Mouse (Mus musculus) erythroid progenitor cell, adult 5-6 weeks (primary cell): Measurements from ENCODE around the gene Mettl26. TPM values are rescaled to one million over a fixed set of nuclear protein-coding genes. Genes with fewer than 3 reads are reported as not detected.

Experiments used
- ATAC-seq: replicated peaks from 2 replicates; pipeline ENCODE4 v1.8.0; 2016; ENCODE audit warnings: moderate number of reproducible peaks, mild to moderate bottlenecking, moderate TSS enrichment, inconsistent platforms; ENCODE audit not compliant: poor library complexity, low FRiP score, severe bottlenecking
- total RNA-seq, 2 experiments: library from RNA; stranded (forward) in 1 of 2; stranded (reverse) in 1 of 2; fragments of 150-400 nt in 1 of 2; fragments of 186-747, 209-891 nt in 1 of 2; gene quantifications; 2 replicates each; pipeline versions ENCODE4 v1.2.3 to v1.2.4; 2015 to 2017; ENCODE audit warnings: low replicate concordance in 2 of 2

Mettl26 gene
- 10.1 and 17.3 TPM in 2 replicates for total RNA-seq (2015; ENCODE audit: low replicate concordance)
- 7.1 and 7.7 TPM in 2 replicates for total RNA-seq (2017; ENCODE audit: low replicate concordance)

DNA sequence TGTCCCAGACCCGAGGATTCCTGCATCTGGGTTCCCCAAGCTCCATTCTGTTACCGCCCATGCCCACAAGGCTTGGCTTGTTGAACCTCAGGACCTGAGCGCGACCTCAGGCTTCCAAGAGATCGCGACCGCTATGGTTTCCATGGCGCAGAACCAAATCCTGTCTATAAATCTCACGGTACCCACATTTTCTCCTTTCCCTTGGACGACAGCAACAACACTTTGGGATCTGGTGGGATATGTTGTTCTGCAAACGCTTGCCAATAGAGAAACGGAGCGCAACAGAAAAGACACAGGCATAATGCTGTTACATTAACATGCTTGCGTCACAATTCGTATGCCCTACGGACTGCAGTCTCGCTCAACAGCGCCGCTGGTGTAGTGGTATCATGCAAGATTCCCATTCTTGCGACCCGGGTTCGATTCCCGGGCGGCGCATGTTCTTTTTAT lies at the start of gene Mettl26:
Gene Mettl26, plus strand, starts transcription at position 354 of the 450 bp plus-strand sequence.
- ATAC-seq = peak; percentile 78

DNA sequence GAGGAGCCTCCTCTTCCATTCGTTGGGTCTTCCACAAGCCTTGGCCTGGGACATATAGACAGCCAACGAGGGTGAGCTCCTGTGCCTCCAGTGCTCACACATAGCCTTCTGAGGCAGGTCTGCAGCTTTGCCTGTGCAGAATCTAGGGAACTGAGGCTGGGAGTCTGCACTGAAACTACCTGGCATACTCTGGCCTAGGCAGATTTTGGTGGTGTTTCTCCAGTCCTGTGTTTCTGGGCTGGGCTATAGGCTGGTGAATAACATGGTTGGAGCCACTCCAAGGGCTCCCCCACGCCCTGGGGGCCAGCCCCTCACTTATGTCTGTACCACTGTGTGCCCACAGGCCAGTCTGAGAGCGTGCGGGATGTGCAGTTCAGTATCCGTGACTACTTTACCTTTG lies 49.6 kb upstream of the Mettl26 start:
- ATAC-seq = no peak

DNA sequence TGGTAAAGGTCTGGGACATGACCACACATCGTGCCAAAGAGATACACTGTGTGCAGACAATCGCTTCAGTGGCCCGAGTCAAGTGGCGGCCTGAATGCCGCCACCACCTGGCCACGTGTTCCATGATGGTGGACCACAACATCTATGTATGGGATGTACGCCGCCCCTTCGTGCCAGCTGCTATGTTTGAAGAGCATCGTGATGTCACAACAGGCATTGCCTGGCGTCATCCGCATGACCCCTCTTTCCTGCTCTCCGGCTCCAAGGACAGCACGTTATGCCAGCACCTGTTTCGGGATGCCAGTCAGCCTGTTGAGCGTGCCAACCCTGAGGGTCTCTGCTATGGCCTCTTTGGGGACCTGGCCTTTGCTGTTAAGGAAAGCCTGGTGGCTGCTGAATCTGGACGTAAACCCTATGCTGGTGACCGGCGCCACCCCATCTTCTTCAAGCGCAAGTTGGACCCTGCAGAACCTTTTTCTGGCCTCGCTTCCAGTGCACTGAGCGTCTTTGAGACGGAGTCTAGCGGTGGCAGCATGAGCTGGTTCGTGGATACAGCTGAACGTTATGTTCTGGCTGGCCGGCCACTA lies 48.8 kb upstream of the Mettl26 start:
- no peak for ATAC-seq

DNA sequence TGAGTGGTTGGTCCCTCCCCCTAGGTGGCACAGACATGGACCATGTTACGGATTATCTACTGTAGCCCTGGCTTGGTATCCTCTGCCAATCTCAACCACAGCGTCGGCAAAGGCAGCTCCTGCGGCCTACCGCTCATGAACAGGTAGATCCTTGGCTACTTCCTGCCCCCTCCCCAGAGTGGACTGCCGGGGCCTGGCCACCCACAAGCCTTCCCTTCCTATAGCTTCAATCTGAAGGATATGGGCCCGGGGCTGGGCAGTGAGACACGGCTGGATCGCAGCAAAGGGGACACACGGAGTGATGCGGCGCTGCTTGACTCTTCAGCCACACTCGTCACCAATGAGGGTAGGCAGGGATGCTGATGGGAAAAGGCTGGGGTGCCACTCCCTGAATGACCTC lies 47.9 kb upstream of the Mettl26 start:
- no peak for ATAC-seq

DNA sequence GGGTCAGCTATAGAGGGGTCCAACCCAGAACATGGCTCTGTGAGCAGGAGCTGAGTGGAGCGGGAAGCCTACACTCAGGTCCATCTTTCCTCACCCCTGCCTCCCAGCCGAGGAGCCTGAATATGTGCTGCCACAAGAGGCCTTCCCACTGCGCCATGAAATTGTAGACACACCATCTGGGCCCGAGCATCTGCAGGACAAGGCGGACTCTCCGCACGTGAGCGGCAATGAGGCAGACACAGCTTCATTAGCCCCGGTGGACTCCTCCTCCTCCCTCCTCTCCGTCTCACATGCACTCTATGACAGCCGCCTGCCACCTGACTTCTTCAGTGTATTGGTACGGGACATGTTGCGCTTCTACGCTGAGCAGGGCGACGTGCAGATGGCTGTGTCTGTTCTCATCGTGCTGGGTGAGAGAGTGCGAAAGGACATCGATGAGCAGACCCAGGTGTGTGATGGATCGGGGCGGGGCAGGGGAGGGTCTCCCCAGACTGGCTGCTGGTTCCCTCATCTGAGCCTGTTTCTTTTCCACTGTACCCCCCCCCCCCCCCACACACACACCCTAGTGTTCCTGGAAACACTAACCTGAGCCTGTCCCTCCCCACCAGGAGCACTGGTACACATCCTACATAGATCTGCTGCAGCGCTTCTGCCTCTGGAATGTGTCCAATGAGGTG lies 47.2 kb upstream of the Mettl26 start:
- ATAC-seq = no peak

DNA sequence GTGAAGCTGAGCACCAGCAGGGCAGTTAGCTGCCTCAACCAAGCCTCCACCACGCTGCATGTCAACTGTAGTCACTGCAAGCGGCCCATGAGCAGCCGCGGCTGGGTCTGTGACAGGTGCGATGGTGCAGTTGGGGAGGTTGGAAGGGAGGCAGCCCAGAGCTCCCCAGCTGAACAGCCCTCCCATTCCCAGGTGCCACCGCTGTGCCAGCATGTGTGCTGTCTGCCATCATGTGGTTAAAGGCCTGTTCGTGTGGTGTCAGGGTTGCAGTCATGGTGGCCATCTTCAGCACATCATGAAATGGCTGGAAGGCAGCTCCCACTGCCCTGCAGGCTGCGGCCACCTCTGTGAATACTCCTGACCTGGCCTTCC lies 46.7 kb upstream of the Mettl26 start:
- no peak for ATAC-seq

DNA sequence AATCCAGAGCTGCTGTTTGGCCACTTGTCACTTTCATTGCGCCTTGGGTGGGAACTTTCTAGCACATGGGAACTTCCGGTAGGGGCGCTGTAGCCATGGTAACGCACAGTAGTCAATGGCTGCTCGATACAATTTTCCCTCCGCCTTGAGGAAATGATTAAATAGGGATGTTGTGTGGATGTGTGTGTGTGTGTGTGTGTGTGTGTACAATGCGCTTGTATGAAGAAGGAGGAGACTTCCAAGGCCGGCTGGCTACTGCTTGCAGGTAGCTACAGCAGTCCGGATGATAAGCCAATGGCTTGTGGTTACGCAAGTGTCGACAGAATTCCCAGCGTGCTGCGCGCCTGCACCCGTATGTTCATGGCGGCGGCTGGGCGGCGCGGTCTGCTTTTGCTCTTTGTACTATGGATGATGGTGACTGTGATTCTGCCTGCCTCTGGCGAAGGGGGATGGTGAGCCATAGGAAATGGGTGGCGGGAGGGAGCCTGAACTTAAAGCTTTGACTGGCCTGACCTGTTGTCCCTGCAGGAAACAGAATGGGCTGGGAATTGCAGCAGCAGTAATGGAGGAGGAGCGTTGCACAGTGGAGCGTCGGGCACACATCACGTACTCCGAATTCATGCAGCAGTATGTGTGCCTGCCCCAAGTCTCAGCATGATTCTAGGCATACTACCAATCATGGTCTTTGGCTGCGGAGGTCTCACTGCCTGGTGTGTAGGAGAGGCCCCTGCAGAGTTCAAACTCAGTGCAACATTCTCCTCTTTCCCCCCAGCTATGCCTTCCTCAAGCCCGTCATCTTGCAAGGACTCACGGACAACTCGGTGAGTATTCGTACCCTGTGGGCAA lies 45.9 kb upstream of the Mettl26 start, which contains the start of gene Jmjd8:
Gene Jmjd8, plus strand, starts transcription at position 156 of the 846 bp plus-strand sequence.
- peak; percentile 62 for ATAC-seq

DNA sequence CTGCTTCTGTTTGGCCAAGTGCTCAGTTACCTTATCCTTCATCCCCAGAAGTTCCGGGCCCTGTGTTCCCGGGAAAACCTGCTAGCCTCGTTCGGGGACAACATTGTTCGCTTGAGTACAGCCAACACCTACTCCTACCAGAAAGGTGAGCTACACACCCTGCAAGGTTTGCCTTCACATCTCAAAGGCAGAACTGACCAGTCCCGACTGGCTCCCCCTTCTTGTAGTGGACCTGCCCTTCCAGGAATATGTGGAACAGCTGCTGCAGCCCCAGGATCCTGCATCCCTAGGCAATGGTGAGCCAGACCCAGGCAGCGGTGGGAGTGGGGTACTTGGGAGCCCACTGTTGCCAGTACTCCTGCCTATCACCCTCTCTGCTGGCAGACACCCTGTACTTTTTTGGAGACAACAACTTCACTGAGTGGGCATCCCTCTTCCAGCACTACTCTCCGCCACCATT lies 45.3 kb upstream of the Mettl26 start:
- ATAC-seq = no peak

DNA sequence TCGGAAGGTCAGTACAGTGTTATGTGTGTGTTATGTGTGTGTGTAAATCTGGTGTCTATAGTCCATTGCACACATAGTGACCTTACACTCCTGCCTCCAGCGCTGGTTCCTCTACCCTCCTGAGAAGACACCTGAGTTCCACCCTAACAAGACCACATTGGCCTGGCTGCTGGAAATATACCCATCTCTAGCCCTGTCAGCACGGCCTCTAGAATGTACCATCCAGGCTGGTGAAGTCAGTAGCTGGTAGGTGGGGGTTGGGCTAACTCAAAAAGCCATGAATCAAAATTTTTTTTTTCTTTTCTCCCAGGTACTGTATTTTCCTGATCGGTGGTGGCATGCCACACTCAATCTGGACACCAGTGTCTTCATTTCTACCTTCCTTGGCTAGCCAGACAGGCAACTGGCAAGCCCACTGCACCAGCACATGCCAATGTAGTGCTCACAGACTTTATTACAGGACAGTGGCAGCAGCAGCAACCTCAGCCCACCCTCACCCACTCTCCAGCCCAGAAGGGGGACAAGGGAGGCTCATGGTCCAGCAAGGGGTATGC lies 44.6 kb upstream of the Mettl26 start:
- ATAC-seq = no peak

DNA sequence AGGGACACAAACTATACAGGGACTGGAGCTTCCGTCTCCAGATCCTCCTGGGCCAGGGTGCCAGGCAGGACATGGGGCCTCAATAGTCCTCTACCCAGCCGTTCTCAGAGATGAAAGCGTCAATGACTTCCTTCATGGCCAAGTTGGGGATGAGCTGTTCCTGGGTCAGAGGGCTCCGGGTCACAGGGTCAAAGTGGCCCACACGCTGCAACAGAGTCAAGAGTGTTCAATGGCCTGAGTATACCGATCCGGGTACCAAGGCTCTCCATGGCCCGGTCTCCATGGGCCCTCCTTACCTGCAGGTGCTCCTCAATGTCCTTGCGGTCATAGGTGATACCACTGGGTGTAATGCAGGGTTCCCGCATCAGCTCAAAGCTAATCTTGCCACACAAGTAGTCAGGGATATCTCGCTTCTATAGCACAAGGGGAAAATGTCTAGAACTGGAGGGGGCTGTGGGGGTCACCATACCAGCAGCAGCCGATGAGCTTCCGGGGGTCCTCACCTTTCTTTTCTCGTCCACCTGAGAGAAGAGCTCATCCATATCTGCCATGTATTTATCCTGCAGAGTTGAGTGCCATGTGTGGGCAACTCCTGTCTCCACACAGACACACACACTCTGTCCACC lies 44.0 kb upstream of the Mettl26 start:
- no peak for ATAC-seq

DNA sequence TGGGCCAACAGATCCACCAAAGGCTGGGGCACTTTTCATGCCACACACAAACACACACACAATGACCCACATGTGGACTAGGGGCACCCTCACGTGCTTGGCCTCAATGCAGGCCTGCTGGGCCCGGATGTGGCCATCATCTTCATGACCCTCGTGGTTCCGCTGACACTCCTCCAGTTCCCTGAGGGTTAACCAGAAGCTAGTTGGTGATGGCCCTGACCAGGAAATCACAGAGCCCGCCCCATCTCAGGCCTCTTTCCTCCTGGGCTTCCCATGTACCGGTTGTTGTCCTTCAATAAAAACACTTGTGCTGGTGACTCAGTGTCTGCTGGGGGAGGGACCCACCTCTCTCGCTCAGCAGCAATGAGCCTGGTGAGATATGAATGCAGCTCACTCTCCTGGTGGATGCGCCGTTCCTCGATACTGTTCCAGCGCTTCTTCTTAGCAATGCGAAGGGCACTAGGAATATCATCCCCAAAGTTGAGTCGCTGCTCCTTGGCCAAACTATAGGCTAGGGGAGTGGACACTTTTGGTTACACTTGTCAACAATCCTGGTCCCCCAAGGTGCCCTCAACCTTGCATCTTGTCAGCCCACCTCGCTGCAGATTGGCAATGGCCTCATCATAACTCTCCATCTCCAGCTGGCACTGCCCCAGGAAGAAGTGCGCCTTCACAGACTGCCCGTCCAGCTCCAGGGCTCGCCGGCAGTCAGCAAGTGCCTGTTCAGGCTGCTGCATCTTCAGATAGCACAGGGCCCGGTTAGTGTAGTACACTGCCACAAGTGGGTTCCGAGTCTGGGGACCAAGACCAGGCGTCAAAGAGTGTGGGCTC lies 43.2 kb upstream of the Mettl26 start:
- no peak for ATAC-seq

DNA sequence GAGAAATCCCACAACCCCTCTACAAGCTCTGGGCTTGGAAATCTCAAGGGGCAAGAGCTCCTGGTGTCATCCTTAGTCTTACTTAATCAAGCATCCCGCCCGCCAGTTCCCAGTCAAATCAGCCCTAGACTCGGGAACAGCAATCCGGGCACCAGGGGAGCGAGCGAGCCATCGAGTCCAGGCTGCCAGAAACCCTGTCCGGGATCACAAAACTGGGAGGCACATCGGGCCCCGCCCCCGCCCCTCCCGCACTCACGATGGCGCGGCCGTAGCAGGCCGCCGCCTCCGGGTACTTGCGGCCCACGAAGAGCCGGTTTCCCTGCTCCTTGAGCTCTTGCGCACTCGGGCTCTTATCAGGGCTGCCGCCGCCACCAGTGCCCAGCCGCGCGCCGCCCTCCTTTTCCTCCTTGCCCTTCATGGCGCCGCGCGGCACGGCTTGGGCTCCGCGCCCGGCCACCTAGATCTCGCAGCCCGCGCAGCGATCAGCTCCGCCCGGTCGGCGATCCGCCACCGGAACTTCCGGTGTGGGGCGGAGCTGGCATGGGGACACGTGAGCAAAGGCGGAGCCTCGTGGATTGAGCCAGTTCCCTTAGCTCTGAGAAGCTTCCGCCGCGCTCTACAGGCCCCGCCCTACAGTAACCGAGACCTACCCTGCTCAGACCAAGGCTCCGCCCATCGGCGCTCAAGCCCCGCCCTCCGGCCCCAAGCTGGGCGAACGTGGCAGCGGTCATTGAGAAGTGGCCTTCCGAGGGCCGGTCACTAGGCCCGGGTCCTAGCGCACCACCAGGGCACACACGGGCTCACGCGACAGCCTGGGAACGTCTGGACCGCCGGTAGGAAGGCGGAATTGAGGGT lies 42.2 kb upstream of the Mettl26 start:
- peak; percentile 80 for ATAC-seq

DNA sequence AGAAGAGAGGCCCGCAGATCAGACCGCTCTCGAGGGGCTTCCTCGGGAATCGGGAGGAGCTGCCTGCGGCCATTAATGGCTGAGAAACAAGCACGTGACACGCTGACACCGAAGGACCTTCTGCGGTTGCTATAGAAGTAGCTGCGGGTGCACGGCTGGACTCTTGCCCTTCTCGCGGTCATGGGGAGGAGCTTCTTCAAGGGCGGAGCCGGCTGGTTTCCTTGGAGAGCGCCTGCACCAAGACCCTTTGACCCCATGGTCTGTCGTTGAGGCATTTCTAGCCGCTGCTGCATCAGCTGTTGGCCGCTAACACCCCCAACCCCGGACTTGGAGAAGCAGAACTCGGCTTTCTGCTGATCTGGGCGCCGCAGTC lies 41.6 kb upstream of the Mettl26 start, which contains the start of gene Stub1:
Gene Stub1, minus strand, starts transcription at position 114 of the 373 bp plus-strand sequence.
- ATAC-seq = peak; percentile 54

DNA sequence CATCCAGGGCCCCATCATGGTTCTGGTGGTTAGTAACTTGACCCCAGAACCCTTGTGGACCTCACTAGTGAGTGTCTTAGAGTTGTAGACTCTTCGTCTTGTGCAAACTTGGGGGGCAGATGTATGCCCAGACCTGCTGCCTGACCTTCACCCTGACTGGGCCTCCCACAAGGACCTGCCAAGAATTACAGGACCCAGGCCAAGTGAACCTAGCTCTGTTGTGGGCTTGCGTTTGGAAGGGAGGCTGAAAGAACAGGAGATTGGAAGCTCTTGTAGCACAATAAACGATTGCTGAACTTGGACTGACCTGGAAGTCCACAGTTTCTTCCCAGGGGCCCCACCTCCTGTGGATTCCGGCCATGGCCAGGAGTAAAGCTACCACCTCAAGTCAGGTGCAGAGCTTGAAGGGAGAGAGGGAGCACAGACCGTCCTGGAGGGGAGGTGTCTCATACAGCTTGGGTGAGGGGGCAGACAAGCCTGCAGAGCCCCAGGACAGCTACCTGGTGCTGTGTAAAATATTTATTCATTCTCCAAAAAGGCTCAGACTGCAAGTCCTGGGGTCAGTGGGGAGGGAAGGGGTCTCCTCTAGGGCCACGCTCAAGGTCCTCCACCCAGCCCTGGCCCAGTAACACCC lies 40.8 kb upstream of the Mettl26 start:
- no peak for ATAC-seq

DNA sequence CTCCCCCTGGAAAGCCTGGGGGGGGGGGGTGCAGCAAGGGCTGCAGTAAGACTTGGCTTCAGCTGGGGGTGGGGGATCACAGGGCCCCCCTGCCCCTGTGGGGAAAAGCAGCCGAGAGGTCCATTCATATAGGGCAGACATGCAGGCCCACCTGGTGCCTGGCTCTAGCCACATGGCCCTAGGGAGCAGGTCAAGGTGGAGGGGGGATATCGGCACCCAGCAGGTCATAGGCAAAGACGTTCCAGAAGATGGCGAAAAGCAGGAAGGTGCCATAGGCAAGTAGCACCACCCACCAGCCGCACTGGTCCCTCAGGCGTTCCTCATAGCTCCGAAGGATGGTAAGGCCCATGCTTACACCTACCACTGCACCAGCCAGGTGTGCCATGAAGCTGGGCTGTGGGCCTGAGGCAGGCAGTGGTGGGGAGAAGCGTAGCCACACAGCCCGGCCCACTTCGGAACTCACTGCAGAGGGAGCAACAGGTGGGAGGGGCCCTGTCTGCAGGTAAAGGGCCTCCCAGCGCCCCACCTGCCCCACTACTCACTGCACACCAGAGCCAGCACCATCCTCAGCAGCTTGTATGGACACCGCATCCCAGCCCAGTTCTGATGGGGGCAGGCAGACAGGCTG lies 40.2 kb upstream of the Mettl26 start:
- ATAC-seq = no peak

DNA sequence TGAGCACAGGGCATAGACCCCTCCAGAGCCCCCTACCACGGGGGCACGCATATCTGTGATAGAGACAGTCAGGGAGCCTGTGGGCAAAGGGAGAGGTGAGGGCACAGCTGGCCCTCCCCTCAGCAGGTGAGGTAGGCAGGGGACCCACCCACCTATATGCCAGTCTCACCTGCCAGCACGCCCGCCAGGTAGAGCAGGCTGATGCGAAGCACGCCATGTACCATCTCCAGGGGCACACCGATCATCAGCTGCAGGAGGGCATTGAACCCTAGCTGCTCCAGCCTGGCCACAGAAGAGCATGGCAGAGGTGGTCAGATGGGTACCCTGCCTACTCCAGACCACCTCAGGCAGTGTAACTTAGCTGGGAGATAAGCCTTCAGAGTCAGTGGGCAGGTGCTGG lies 39.6 kb upstream of the Mettl26 start:
- no peak for ATAC-seq

DNA sequence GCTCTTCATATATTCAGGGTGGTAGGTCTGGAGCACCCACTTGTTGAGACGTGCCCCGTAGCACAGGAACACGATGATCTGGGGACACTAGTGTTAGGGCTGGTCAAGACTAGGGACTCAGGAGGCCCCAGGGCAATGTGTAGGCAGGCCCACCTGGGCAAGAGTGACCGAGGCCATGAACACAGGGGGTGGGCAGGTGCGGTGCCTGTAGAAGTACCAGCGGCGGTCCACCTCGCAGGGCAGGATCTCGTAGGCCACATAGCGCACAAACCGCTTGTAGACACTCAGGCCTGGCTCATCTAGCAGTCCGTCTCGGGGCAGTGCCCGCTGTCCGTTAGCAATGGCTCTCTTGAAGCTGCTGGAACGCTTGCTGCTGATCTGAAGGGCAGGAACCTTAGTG lies 39.1 kb upstream of the Mettl26 start:
- no peak for ATAC-seq
